Mouse (Mus musculus) embryonic facial prominence, embryonic 14.5 days (tissue): ENCODE results near the gene Trpm6. TPM values are rescaled to one million over a fixed set of nuclear protein-coding genes. Genes with fewer than 3 reads are reported as not detected.

ENCODE experiments used
- ATAC-seq: fragments of 200-750 bp; cut with Nextera tagmentation; 2 replicates; pipeline ENCODE4 v1.8.0; 2017; ENCODE audit warnings: low read depth, moderate number of reproducible peaks, moderate TSS enrichment
- DNase-seq: peaks from one replicate; pipeline ENCODE4 v3.0.0-alpha.2; 2015; ENCODE audit warnings: low spot score
- H3K27ac ChIP-seq: fragments of 300-500 bp; sonication (generic); replicated peaks from 2 replicates; pipeline ENCODE4 v1.5.1; 2014; ENCODE audit warnings: low read depth, mild to moderate bottlenecking, low read length, moderate library complexity
- H3K27me3 ChIP-seq: fragments of 300-500 bp; sonication (generic); replicated peaks from 2 replicates; pipeline ENCODE4 v1.6.1; 2014; ENCODE audit warnings: low read length; ENCODE audit not compliant: control insufficient read depth, insufficient read depth
- H3K36me3 ChIP-seq: fragments of 300-500 bp; sonication (generic); 2 replicates; pipeline ENCODE4 v1.6.1; 2014; ENCODE audit warnings: low read length, mixed read lengths; ENCODE audit not compliant: control insufficient read depth, insufficient read depth
- H3K4me1 ChIP-seq: fragments of 300-500 bp; sonication (generic); 2 replicates; pipeline ENCODE4 v1.6.1; 2014; ENCODE audit warnings: antibody characterized with exemption, low read length; ENCODE audit not compliant: control insufficient read depth, insufficient read depth
- H3K4me2 ChIP-seq: fragments of 300-500 bp; sonication (generic); 2 replicates; pipeline ENCODE4 v1.6.1; 2014; ENCODE audit warnings: low read depth, mild to moderate bottlenecking, low read length, moderate library complexity, mixed read lengths
- H3K4me3 ChIP-seq: fragments of 300-500 bp; sonication (generic); 2 replicates; pipeline ENCODE4 v1.5.1; 2014; ENCODE audit warnings: low read depth, mild to moderate bottlenecking, low read length
- H3K9ac ChIP-seq: fragments of 300-500 bp; sonication (generic); 2 replicates; pipeline ENCODE4 v1.6.1; 2014; ENCODE audit warnings: low read depth, mild to moderate bottlenecking, low read length, moderate library complexity, mixed read lengths
- H3K9me3 ChIP-seq: fragments of 300-500 bp; sonication (generic); 2 replicates; pipeline ENCODE4 v1.6.1; 2016; ENCODE audit warnings: low read length; ENCODE audit not compliant: control insufficient read depth
- WGBS: fragments of 180-500 bp; shearing (Covaris S2); extraction: QIAGEN DNeasy Blood & Tissue Kit; methylation state at CpG from one replicate; pipeline ENCODE4 v1.1.7; 2014; 5-methylcytosine and 5-hydroxymethylcytosine counted together
- polyA plus RNA-seq: library from polyadenylated mRNA; unstranded; fragments of >200 nt; fragmentation: Nextera tagmentation; extraction: Ambion mirVana; gene quantifications from 2 replicates; pipeline ENCODE4 v1.2.1, GENCODE M21; 2014

Gene Trpm6
- polyA plus RNA-seq, 1 experiment from 2014 or later = 0.35 TPM

- Histone ChIP-seq H3K4me1 (no peaks in the 10 kb centered on the region), H3K36me3 (no peaks in the 10 kb centered on the region), H3K9ac (no peak overlapping the region), H3K27ac (no peak overlapping the region), H3K4me3 (no peak overlapping the region), H3K4me2 (no peak overlapping the region), H3K27me3 (no peaks in the 10 kb centered on the region), H3K9me3 (no peaks in the 10 kb centered on the region)
- 75% methylated on average over 1 of the region's 1 CpGs for WGBS
- DNase-seq (no peak), ATAC-seq (no peak)
Observed at GRCm38 (mm10) chr19:18799646-18800045, 49.9 kb downstream of the Trpm6 start.

- DNase-seq (no peak), ATAC-seq (no peak)
- 85% methylated on average over 3 of the region's 3 CpGs for WGBS
- H3K27me3 ChIP-seq = no peaks in the 10 kb centered on the region
- H3K27ac ChIP-seq = no peak overlapping the region
- H3K4me2 ChIP-seq = no peak overlapping the region
- no peaks in the 10 kb centered on the region for H3K4me1 ChIP-seq
- H3K9ac ChIP-seq = no peak overlapping the region
- no peaks in the 10 kb centered on the region for H3K9me3 ChIP-seq
- no peak overlapping the region for H3K4me3 ChIP-seq
- no peaks in the 10 kb centered on the region for H3K36me3 ChIP-seq
Observed at GRCm38 (mm10) chr19:18811264-18811663, 61.5 kb downstream of the Trpm6 start.

GRCm38 (mm10) chr19:18815170-18815569, 65.4 kb downstream of the Trpm6 start:
- no peaks in the 10 kb centered on the region for H3K4me1 ChIP-seq
- WGBS = 72% methylated on average over 13 of the region's 13 CpGs
- H3K4me3 ChIP-seq = no peak overlapping the region
- H3K36me3 ChIP-seq = no peaks in the 10 kb centered on the region
- no peak for ATAC-seq
- H3K4me2 ChIP-seq = no peak overlapping the region
- no peak for DNase-seq
- no peak overlapping the region for H3K27ac ChIP-seq
- H3K27me3 ChIP-seq = no peaks in the 10 kb centered on the region
- no peak overlapping the region for H3K9ac ChIP-seq
- H3K9me3 ChIP-seq = no peaks in the 10 kb centered on the region

GRCm38 (mm10) chr19:18817425-18817824, 67.6 kb downstream of the Trpm6 start:
- Histone ChIP-seq H3K4me1 (no peaks in the 10 kb centered on the region), H3K9me3 (no peaks in the 10 kb centered on the region), H3K9ac (no peak overlapping the region), H3K4me3 (no peak overlapping the region), H3K27ac (no peak overlapping the region), H3K36me3 (no peaks in the 10 kb centered on the region), H3K27me3 (no peaks in the 10 kb centered on the region), H3K4me2 (no peak overlapping the region)
- 77% methylated on average over 2 of the region's 2 CpGs for WGBS
- ATAC-seq (no peak), DNase-seq (no peak)

- 76% methylated on average over 2 of the region's 2 CpGs for WGBS
- no peaks in the 10 kb centered on the region for H3K9me3 ChIP-seq
- no peak overlapping the region for H3K4me2 ChIP-seq
- H3K27ac ChIP-seq = no peak overlapping the region
- no peak overlapping the region for H3K9ac ChIP-seq
- ATAC-seq (no peak), DNase-seq (no peak)
- no peaks in the 10 kb centered on the region for H3K36me3 ChIP-seq
- no peaks in the 10 kb centered on the region for H3K27me3 ChIP-seq
- H3K4me3 ChIP-seq = no peak overlapping the region
- H3K4me1 ChIP-seq = no peaks in the 10 kb centered on the region
Observed at GRCm38 (mm10) chr19:18828601-18829000, 78.8 kb downstream of the Trpm6 start.

- H3K9ac ChIP-seq = no peak overlapping the region
- no peaks in the 10 kb centered on the region for H3K27me3 ChIP-seq
- ATAC-seq = no peak
- H3K9me3 ChIP-seq = no peaks in the 10 kb centered on the region
- no peak overlapping the region for H3K4me3 ChIP-seq
- H3K4me1 ChIP-seq = no peaks in the 10 kb centered on the region
- no peaks in the 10 kb centered on the region for H3K36me3 ChIP-seq
- no peak overlapping the region for H3K27ac ChIP-seq
- H3K4me2 ChIP-seq = no peak overlapping the region
- 76% methylated on average over 3 of the region's 3 CpGs for WGBS
- DNase-seq = no peak
Observed at GRCm38 (mm10) chr19:18831196-18831595, 81.4 kb downstream of the Trpm6 start.

- Histone ChIP-seq H3K4me1 (no peaks in the 10 kb centered on the region), H3K4me2 (no peak overlapping the region), H3K27me3 (no peaks in the 10 kb centered on the region), H3K4me3 (no peak overlapping the region), H3K9ac (no peak overlapping the region), H3K9me3 (no peaks in the 10 kb centered on the region), H3K36me3 (no peaks in the 10 kb centered on the region), H3K27ac (no peak overlapping the region)
- DNase-seq (peak; percentile 57), ATAC-seq (no peak)
- WGBS = 11% methylated on average over 6 of the region's 6 CpGs
Observed at GRCm38 (mm10) chr19:18834971-18835370, 85.2 kb downstream of the Trpm6 start.

GRCm38 (mm10) chr19:18841789-18842562, 92.2 kb downstream of the Trpm6 start:
- DNase-seq = peak; percentile 9
- H3K27ac ChIP-seq = no peak overlapping the region
- no peaks in the 10 kb centered on the region for H3K27me3 ChIP-seq
- H3K9ac ChIP-seq = no peak overlapping the region
- no peaks in the 10 kb centered on the region for H3K36me3 ChIP-seq
- no peak overlapping the region for H3K4me3 ChIP-seq
- H3K4me2 ChIP-seq = no peak overlapping the region
- no peaks in the 10 kb centered on the region for H3K9me3 ChIP-seq
- H3K4me1 ChIP-seq = no peaks in the 10 kb centered on the region
- WGBS = 72% methylated on average over 19 of the region's 19 CpGs
- no peak for ATAC-seq

- Histone ChIP-seq H3K36me3 (no peaks in the 10 kb centered on the region), H3K9ac (no peak overlapping the region), H3K27ac (no peak overlapping the region), H3K4me1 (no peaks in the 10 kb centered on the region), H3K9me3 (no peaks in the 10 kb centered on the region), H3K27me3 (no peaks in the 10 kb centered on the region), H3K4me3 (no peak overlapping the region), H3K4me2 (no peak overlapping the region)
- DNase-seq = peak; percentile 16
- 85% methylated on average over 11 of the region's 11 CpGs for WGBS
- ATAC-seq = no peak
Observed at GRCm38 (mm10) chr19:18842626-18843025, 92.8 kb downstream of the Trpm6 start.
